9 mouse cellular contexts compared by ENCODE assay signal in genomic region chrX:164221989-164222388, GRCm38 (mm10). TPM values are rescaled to one million over a fixed set of nuclear protein-coding genes. Genes with fewer than 3 reads are reported as not detected.
DNase-seq lines count a peak whose midpoint lies in the region; TF ChIP-seq lines count a peak whose summit lies in the region.
"Had no signal": no experiment of that assay in that cellular context is flagged by ENCODE, and none has a peak within 500 bp of the region (broad histone marks: within the 10 kb centered on the region; RNA-seq: fewer than 3 reads in every experiment).

No protein-coding gene starts in this region.

- intact Hi-C loops in left cerebral cortex, adult 2 months (cut with DNase I) = no loop called here

- TF ChIP-seq CTCF in left cerebral cortex, adult 2 months (IDR thresholded peaks at IDR 0.05) = peak; percentile 35

- H3K4me3 ChIP-seq in left cerebral cortex, adult 2 months = no peak overlapping the region
- H3K4me3 ChIP-seq: heart, embryonic 15.5 days had no signal

- no peak overlapping the region for H3K27ac ChIP-seq in left cerebral cortex, adult 2 months
- H3K27ac ChIP-seq: heart, embryonic 15.5 days had no signal

- no peak for DNase-seq in left cerebral cortex, adult 2 months (ENCODE audit: extremely low spot score in 1 of 2, low spot score in 2 of 2)
- DNase-seq in left cerebral cortex, adult 11 months (ENCODE audit: low spot score) = no peak
- DNase-seq in T-cell, adult 2 months (ENCODE audit: low spot score) = peak; percentile 4
- DNase-seq in kidney, postnatal 4 days = peak; percentile 16 to 40
- peak; percentile 24 for DNase-seq in thymus, postnatal 14 days
- no peak for DNase-seq in urinary bladder, postnatal 14 days (ENCODE audit: low spot score)
- no peak for DNase-seq in frontal cortex, postnatal 36 days (ENCODE audit: low spot score in 2 of 2)
- DNase-seq: cerebellum, adult 9-10 months had no signal

RNA-seq across cellular contexts. Expression of gene Bmx, which starts 36.0 kb away (rescaled TPM):
- total RNA-seq in left cerebral cortex, adult 2 months (2021) = 1 to 10 TPM in 1 of 2 experiments, under 1 TPM in 1; 0.82 to 1.4 TPM

RNA-seq across cellular contexts. Expression of gene Pir, which starts 47.2 kb away (rescaled TPM):
- total RNA-seq in left cerebral cortex, adult 2 months (2021) = 1 to 10 TPM; 6.1 to 7.4 TPM

Comparison
In these comparisons a context has a peak if more than half of its experiments do, and no peak if none do; other contexts are left out.
1. DNase-seq: peak in T-cell, adult 2 months (single experiment), kidney, postnatal 4 days (2 of 2) and thymus, postnatal 14 days (single experiment); none in left cerebral cortex, adult 2 months (0 of 2), left cerebral cortex, adult 11 months (single experiment), urinary bladder, postnatal 14 days (single experiment) and frontal cortex, postnatal 36 days (0 of 2).